Mouse (Mus musculus) intestine, postnatal 0 days (tissue): ENCODE results near the gene Pgbd5. TPM values are rescaled to one million over a fixed set of nuclear protein-coding genes. Genes with fewer than 3 reads are reported as not detected.

Experiments
- ATAC-seq: fragments of 200-750 bp; cut with Nextera tagmentation; 2 replicates; pipeline ENCODE4 v1.8.0; 2017; ENCODE audit warnings: mild to moderate bottlenecking, moderate TSS enrichment, moderate library complexity
- H3K27ac ChIP-seq: fragments of 300-500 bp; sonication (generic); 2 replicates; pipeline ENCODE4 v1.5.1; 2014; ENCODE audit warnings: mild to moderate bottlenecking, low read depth, low read length, moderate library complexity
- H3K27me3 ChIP-seq: fragments of 300-500 bp; sonication (generic); replicated peaks from 2 replicates; pipeline ENCODE4 v1.6.1; 2014; ENCODE audit warnings: low read length, mixed read lengths; ENCODE audit not compliant: control insufficient read depth, insufficient read depth
- H3K36me3 ChIP-seq: fragments of 300-500 bp; sonication (generic); 2 replicates; pipeline ENCODE4 v1.6.1; 2014; ENCODE audit warnings: mild to moderate bottlenecking, moderate library complexity; ENCODE audit not compliant: control insufficient read depth, insufficient read depth
- H3K4me1 ChIP-seq: fragments of 300-500 bp; sonication (generic); replicated peaks from 2 replicates; pipeline ENCODE4 v1.6.1; 2014; ENCODE audit warnings: antibody characterized with exemption, low read length, mixed read lengths; ENCODE audit not compliant: control insufficient read depth, insufficient read depth
- H3K4me2 ChIP-seq: fragments of 300-500 bp; sonication (generic); replicated peaks from 2 replicates; pipeline ENCODE4 v1.6.1; 2014; ENCODE audit warnings: low read depth, mild to moderate bottlenecking, moderate library complexity
- H3K4me3 ChIP-seq: fragments of 300-500 bp; sonication (generic); 2 replicates; pipeline ENCODE4 v1.5.1; 2014; ENCODE audit warnings: low read depth, low read length
- H3K9ac ChIP-seq: fragments of 300-500 bp; sonication (generic); 2 replicates; pipeline ENCODE4 v1.6.1; 2014; ENCODE audit warnings: mild to moderate bottlenecking, low read depth, low read length
- H3K9me3 ChIP-seq: fragments of 300-500 bp; sonication (generic); 2 replicates; pipeline ENCODE4 v1.6.1; 2016; ENCODE audit warnings: mixed run types; ENCODE audit not compliant: control insufficient read depth
- CTCF ChIP-seq: sonication (generic); IDR thresholded peaks from 2 replicates; pipeline ENCODE4 v1.5.1; 2016; ENCODE audit warnings: low read depth, mild to moderate bottlenecking, control low read depth, antibody characterized with exemption, moderate library complexity
- WGBS: fragments of 180-500 bp; shearing (Covaris S2); extraction: QIAGEN DNeasy Blood & Tissue Kit; methylation state at CpG from one replicate; pipeline ENCODE4 v1.1.7; 2014; 5-methylcytosine and 5-hydroxymethylcytosine counted together
- polyA plus RNA-seq: library from polyadenylated mRNA; unstranded; fragments of >200 nt; fragmentation: Nextera tagmentation; extraction: Ambion mirVana; gene quantifications from 2 replicates; pipeline ENCODE4 v1.2.1, GENCODE M21; 2015

Gene Pgbd5
- polyA plus RNA-seq, 1 experiment from 2014 or later = 1.9 TPM

GRCm38 (mm10) chr8:124343151-124343550 lies 96.3 kb downstream of the Pgbd5 start:
- no peaks in the 10 kb centered on the region for H3K9me3 ChIP-seq
- H3K36me3 ChIP-seq = peaks cover 56% of the 10 kb centered on the region; the same call in 1 of the 2 replicates
- no peaks in the 10 kb centered on the region for H3K27me3 ChIP-seq
- H3K4me3 ChIP-seq = no peak overlapping the region
- ATAC-seq = no peak
- H3K27ac ChIP-seq = no peak overlapping the region
- no peak for TF ChIP-seq CTCF
- no peak overlapping the region for H3K9ac ChIP-seq
- H3K4me2 ChIP-seq = no peak overlapping the region
- H3K4me1 ChIP-seq = no peaks in the 10 kb centered on the region
- 94% methylated on average over 15 of the region's 15 CpGs for WGBS

GRCm38 (mm10) chr8:124340360-124341068 lies 98.9 kb downstream of the Pgbd5 start:
- Histone ChIP-seq H3K27ac (no peak overlapping the region), H3K4me2 (no peak overlapping the region), H3K9me3 (no peaks in the 10 kb centered on the region), H3K27me3 (no peaks in the 10 kb centered on the region), H3K36me3 (peaks cover 81% of the 10 kb centered on the region; the same call in 1 of the 2 replicates), H3K4me1 (no peaks in the 10 kb centered on the region), H3K4me3 (no peak overlapping the region), H3K9ac (no peak overlapping the region)
- ATAC-seq = no peak
- TF ChIP-seq CTCF = no peak
- WGBS = 84% methylated on average over 17 of the region's 17 CpGs

- no peak for ATAC-seq
- Histone ChIP-seq H3K9ac (no peak overlapping the region), H3K27ac (no peak overlapping the region), H3K4me1 (no peaks in the 10 kb centered on the region), H3K36me3 (peaks cover 85% of the 10 kb centered on the region; the same call in 1 of the 2 replicates), H3K4me3 (no peak overlapping the region), H3K4me2 (no peak overlapping the region), H3K9me3 (no peaks in the 10 kb centered on the region), H3K27me3 (no peaks in the 10 kb centered on the region)
- WGBS = 92% methylated on average over 3 of the region's 3 CpGs
- no peak for TF ChIP-seq CTCF
Measured at GRCm38 (mm10) chr8:124339742-124340141, 99.7 kb downstream of the Pgbd5 start.

GRCm38 (mm10) chr8:124336302-124336701 lies 103.2 kb downstream of the Pgbd5 start:
- Histone ChIP-seq H3K27ac (no peak overlapping the region), H3K4me3 (no peak overlapping the region), H3K4me1 (no peaks in the 10 kb centered on the region), H3K4me2 (no peak overlapping the region), H3K9me3 (no peaks in the 10 kb centered on the region), H3K27me3 (no peaks in the 10 kb centered on the region), H3K36me3 (peaks cover 86% of the 10 kb centered on the region), H3K9ac (no peak overlapping the region)
- no peak for ATAC-seq
- no peak for TF ChIP-seq CTCF
- 93% methylated on average over 13 of the region's 13 CpGs for WGBS

- 81% methylated on average over 11 of the region's 11 CpGs for WGBS
- H3K9ac ChIP-seq = no peak overlapping the region
- no peak overlapping the region for H3K4me3 ChIP-seq
- H3K4me2 ChIP-seq = no peak overlapping the region
- no peak overlapping the region for H3K27ac ChIP-seq
- no peaks in the 10 kb centered on the region for H3K9me3 ChIP-seq
- H3K4me1 ChIP-seq = no peaks in the 10 kb centered on the region
- no peaks in the 10 kb centered on the region for H3K27me3 ChIP-seq
- ATAC-seq = no peak
- peaks cover 79% of the 10 kb centered on the region for H3K36me3 ChIP-seq
- no peak for TF ChIP-seq CTCF
Measured at GRCm38 (mm10) chr8:124331706-124332105, 107.8 kb downstream of the Pgbd5 start.

GRCm38 (mm10) chr8:124331094-124331493 lies 108.4 kb downstream of the Pgbd5 start:
- Histone ChIP-seq H3K4me2 (no peak overlapping the region), H3K27ac (no peak overlapping the region), H3K4me1 (no peaks in the 10 kb centered on the region), H3K9me3 (no peaks in the 10 kb centered on the region), H3K36me3 (peaks cover 78% of the 10 kb centered on the region), H3K27me3 (no peaks in the 10 kb centered on the region), H3K4me3 (no peak overlapping the region), H3K9ac (no peak overlapping the region)
- ATAC-seq = no peak
- 79% methylated on average over 3 of the region's 3 CpGs for WGBS
- no peak for TF ChIP-seq CTCF
